Mouse (Mus musculus) MEL (cell line): Measurements from ENCODE around the gene Fscn1. TPM values are rescaled to one million over a fixed set of nuclear protein-coding genes. Genes with fewer than 3 reads are reported as not detected.

Source experiments
- DNase-seq: peaks from one replicate; pipeline ENCODE4 v3.0.0; 2011; ENCODE audit warnings: low read depth, low spot score
- H3K27ac ChIP-seq: 2 replicates; pipeline ENCODE4 v1.5.1; 2012; ENCODE audit warnings: low read depth, mild to moderate bottlenecking, control low read depth, low read length, moderate library complexity; ENCODE audit not compliant: control insufficient read depth
- H3K27me3 ChIP-seq, 2 experiments: fragments of 150-350 bp in 1 of 2; sonication (generic) in 1 of 2; 2 replicates each; pipeline ENCODE4 v1.6.1; 2012; ENCODE audit warnings: low read length in 2 of 2, mild to moderate bottlenecking in 2 of 2, improper control_type of control experiment in 1 of 2, moderate library complexity in 1 of 2; ENCODE audit not compliant: insufficient read depth in 2 of 2, control insufficient read depth in 1 of 2
- H3K36me3 ChIP-seq, 2 experiments: 2 replicates each; pipeline ENCODE4 v1.6.1; 2012 to 2014; ENCODE audit warnings: low read length in 2 of 2, improper control_type of control experiment in 1 of 2, inconsistent platforms in 1 of 2, mild to moderate bottlenecking in 1 of 2; ENCODE audit not compliant: insufficient read depth in 2 of 2, control insufficient read depth in 1 of 2
- H3K4me1 ChIP-seq, 2 experiments: fragments of 150-350 bp in 1 of 2; sonication (generic) in 1 of 2; 2 replicates each; pipeline ENCODE4 v1.6.1; 2012; ENCODE audit warnings: low read length in 2 of 2, improper control_type of control experiment in 1 of 2, mild to moderate bottlenecking in 1 of 2; ENCODE audit not compliant: insufficient read depth in 2 of 2, control insufficient read depth in 1 of 2
- H3K4me3 ChIP-seq, 2 experiments: fragments of 150-350 bp in 1 of 2; sonication (generic) in 1 of 2; 2 replicates each; pipeline ENCODE4 v1.5.1; 2012; ENCODE audit warnings: low read depth in 2 of 2, low read length in 2 of 2, mild to moderate bottlenecking in 2 of 2, moderate library complexity in 2 of 2, control low read depth in 1 of 2, improper control_type of control experiment in 1 of 2; ENCODE audit not compliant: control insufficient read depth in 1 of 2, insufficient read depth in 1 of 2
- H3K79me2 ChIP-seq: 2 replicates; pipeline ENCODE4 v1.6.1; 2012; ENCODE audit warnings: mild to moderate bottlenecking, low read length, moderate library complexity; ENCODE audit not compliant: control insufficient read depth, poor library complexity, insufficient read depth
- H3K9ac ChIP-seq: 2 replicates; pipeline ENCODE4 v1.6.1; 2012; ENCODE audit warnings: low read depth, mild to moderate bottlenecking, control low read depth, low read length, moderate library complexity; ENCODE audit not compliant: control insufficient read depth, poor library complexity, severe bottlenecking
- H3K9me3 ChIP-seq: fragments of 150-350 bp; sonication (generic); replicated peaks from 2 replicates; pipeline ENCODE4 v1.6.1; 2012; ENCODE audit warnings: mild to moderate bottlenecking, low read length, improper control_type of control experiment, moderate library complexity; ENCODE audit not compliant: insufficient read depth
- BHLHE40 ChIP-seq: IDR thresholded peaks from 2 replicates; pipeline ENCODE4 v1.6.1; 2012; ENCODE audit warnings: low read depth, mild to moderate bottlenecking, inconsistent platforms, low read length, improper control_type of control experiment, borderline replicate concordance
- CHD1 ChIP-seq: IDR thresholded peaks from 2 replicates; pipeline ENCODE4 v1.6.1; 2012; ENCODE audit warnings: low read depth, mild to moderate bottlenecking, inconsistent platforms, low read length, improper control_type of control experiment
- CTCF ChIP-seq, 3 experiments: IDR thresholded peaks in 2 of 3; conservative IDR thresholded peaks in 1 of 3; 2 replicates each; pipeline ENCODE4 v1.5.1; 2011 to 2012; ENCODE audit warnings: low read length in 3 of 3, low read depth in 2 of 3, mild to moderate bottlenecking in 2 of 3, improper control_type of control experiment in 1 of 3, inconsistent platforms in 1 of 3, mixed read lengths in 1 of 3, moderate library complexity in 1 of 3; ENCODE audit not compliant: control insufficient read depth in 1 of 3, insufficient read depth in 1 of 3, poor library complexity in 1 of 3, severe bottlenecking in 1 of 3
- E2F4 ChIP-seq: IDR thresholded peaks from 2 replicates; pipeline ENCODE4 v1.6.1; 2011; ENCODE audit warnings: low read depth, low read length, improper control_type of control experiment, borderline replicate concordance
- HCFC1 ChIP-seq: IDR thresholded peaks from 2 replicates; pipeline ENCODE4 v1.6.1; 2012; ENCODE audit warnings: low read depth, mild to moderate bottlenecking, inconsistent platforms, low read length, improper control_type of control experiment, moderate library complexity
- MAX ChIP-seq: IDR thresholded peaks from 2 replicates; pipeline ENCODE4 v1.6.1; 2011; ENCODE audit warnings: low read length, improper control_type of control experiment
- MAZ ChIP-seq: IDR thresholded peaks from 2 replicates; pipeline ENCODE4 v1.6.1; 2012; ENCODE audit warnings: low read depth, mild to moderate bottlenecking, inconsistent platforms, low read length, improper control_type of control experiment
- MEF2A ChIP-seq: IDR thresholded peaks from 2 replicates; pipeline ENCODE4 v1.6.1; 2014; ENCODE audit warnings: low read depth, mild to moderate bottlenecking, inconsistent platforms, low read length, improper control_type of control experiment; ENCODE audit not compliant: poor library complexity, insufficient replicate concordance, severe bottlenecking; ENCODE audit errors: extremely low read depth
- MXI1 ChIP-seq: IDR thresholded peaks from 2 replicates; pipeline ENCODE4 v1.6.1; 2011; ENCODE audit warnings: mild to moderate bottlenecking, low read depth, low read length, improper control_type of control experiment
- MYB ChIP-seq: IDR thresholded peaks from 2 replicates; pipeline ENCODE4 v1.6.1; 2011; ENCODE audit warnings: mild to moderate bottlenecking, low read depth, low read length, improper control_type of control experiment
- MYC ChIP-seq: IDR thresholded peaks from 2 replicates; pipeline ENCODE4 v1.6.1; 2011; ENCODE audit warnings: low read depth, mild to moderate bottlenecking, low read length, improper control_type of control experiment, moderate library complexity
- NELFE ChIP-seq: IDR thresholded peaks from 2 replicates; pipeline ENCODE4 v1.6.1; 2011; ENCODE audit warnings: low read depth, low read length, improper control_type of control experiment
- POLR2A ChIP-seq, 2 experiments: IDR thresholded peaks; 2 replicates each; pipeline ENCODE4 v1.6.1; 2011 to 2012; ENCODE audit warnings: low read length in 2 of 2, mild to moderate bottlenecking in 2 of 2, control low read depth in 1 of 2, improper control_type of control experiment in 1 of 2, low read depth in 1 of 2, moderate library complexity in 1 of 2; ENCODE audit not compliant: control insufficient read depth in 1 of 2, insufficient read depth in 1 of 2, poor library complexity in 1 of 2
- POLR2AphosphoS2 ChIP-seq: IDR thresholded peaks from 2 replicates; pipeline ENCODE4 v1.6.1; 2011; ENCODE audit warnings: low read length, improper control_type of control experiment
- POLR2AphosphoS5 ChIP-seq: IDR thresholded peaks from 2 replicates; pipeline ENCODE4 v1.6.1; 2012; ENCODE audit warnings: low read depth, borderline replicate concordance, mild to moderate bottlenecking, inconsistent platforms, low read length, moderate library complexity, mixed read lengths
- RAD21 ChIP-seq: IDR thresholded peaks from 2 replicates; pipeline ENCODE4 v1.6.1; 2011; ENCODE audit warnings: mild to moderate bottlenecking, low read depth, low read length, improper control_type of control experiment
- TAL1 ChIP-seq: IDR thresholded peaks from 2 replicates; pipeline ENCODE4 v1.6.1; 2012; ENCODE audit warnings: mild to moderate bottlenecking, inconsistent platforms, low read length, moderate library complexity, mixed read lengths
- TBP ChIP-seq: IDR thresholded peaks from 2 replicates; pipeline ENCODE4 v1.8.0; 2011; ENCODE audit warnings: low read depth, low read length, improper control_type of control experiment
- USF1 ChIP-seq: IDR thresholded peaks from 2 replicates; pipeline ENCODE4 v1.6.1; 2014; ENCODE audit warnings: low read depth, mild to moderate bottlenecking, inconsistent platforms, low read length, improper control_type of control experiment, moderate library complexity
- USF2 ChIP-seq, 2 experiments: IDR thresholded peaks; 2 replicates each; pipeline ENCODE4 v1.6.1; 2011 to 2012; ENCODE audit warnings: improper control_type of control experiment in 2 of 2, low read length in 2 of 2, borderline replicate concordance in 1 of 2, inconsistent platforms in 1 of 2, low read depth in 1 of 2, mild to moderate bottlenecking in 1 of 2; ENCODE audit not compliant: insufficient read depth in 1 of 2
- ZKSCAN1 ChIP-seq: IDR thresholded peaks from 2 replicates; pipeline ENCODE4 v1.6.1; 2012; ENCODE audit warnings: low read depth, mild to moderate bottlenecking, inconsistent platforms, low read length, improper control_type of control experiment, moderate library complexity
- ZMIZ1 ChIP-seq: IDR thresholded peaks from 2 replicates; pipeline ENCODE4 v1.6.1; 2012; ENCODE audit warnings: low read depth, mild to moderate bottlenecking, inconsistent platforms, low read length, improper control_type of control experiment, moderate library complexity
- ZNF384 ChIP-seq: IDR thresholded peaks from 2 replicates; pipeline ENCODE4 v1.6.1; 2012; ENCODE audit warnings: low read depth, mild to moderate bottlenecking, inconsistent platforms, low read length, improper control_type of control experiment
- polyA plus RNA-seq, 2 experiments: library from polyadenylated mRNA; stranded (reverse) in 1 of 2; unstranded in 1 of 2; fragments of >175 nt in 1 of 2; fragments of >200 nt in 1 of 2; gene quantifications; 2 replicates each; pipeline versions ENCODE4 v1.2.1 to v1.2.4; 2012; ENCODE audit warnings: low replicate concordance in 2 of 2, low read depth in 1 of 2; ENCODE audit not compliant: insufficient read length in 2 of 2, insufficient read depth in 1 of 2, missing spikeins in 1 of 2
- total RNA-seq: library from RNA; depleted of rRNA; stranded (reverse); fragments of 300-350 nt; gene quantifications from 2 replicates; pipeline ENCODE4 v1.2.3, GENCODE M21; 2012

Gene Fscn1
- total and polyA plus RNA-seq, 3 experiments = not detected

GRCm38 (mm10) chr5:142964650-142965049 is 4.5 kb downstream of the Fscn1 start:
- Histone ChIP-seq H3K27me3 (no peaks in the 10 kb centered on the region), H3K36me3 (no peaks in the 10 kb centered on the region), H3K79me2 (no peaks in the 10 kb centered on the region), H3K9me3 (no peaks in the 10 kb centered on the region), H3K27ac (no peak overlapping the region), H3K9ac (no peak overlapping the region), H3K4me1 (no peaks in the 10 kb centered on the region), H3K4me3 (no peak overlapping the region)
- no peak for DNase-seq
- TF ChIP-seq POLR2A (IDR thresholded peaks at IDR 0.05; ENCODE audit: control insufficient read depth in 1 of 2, insufficient read depth in 1 of 2, low read depth in 1 of 2, low read length in 2 of 2, poor library complexity in 1 of 2) = no peak
- no peak for TF ChIP-seq MEF2A
- no peak for TF ChIP-seq ZMIZ1
- no peak for TF ChIP-seq MXI1
- TF ChIP-seq ZKSCAN1 = no peak
- no peak for TF ChIP-seq MYB
- no peak for TF ChIP-seq MAX
- TF ChIP-seq TBP = no peak
- no peak for TF ChIP-seq CHD1
- no peak for TF ChIP-seq MYC
- no peak for TF ChIP-seq BHLHE40

GRCm38 (mm10) chr5:142968411-142968810 is 8.3 kb downstream of the Fscn1 start:
- Histone ChIP-seq H3K36me3 (no peaks in the 10 kb centered on the region), H3K27ac (no peak overlapping the region), H3K4me1 (no peaks in the 10 kb centered on the region), H3K9ac (no peak overlapping the region), H3K4me3 (no peak overlapping the region), H3K27me3 (no peaks in the 10 kb centered on the region), H3K79me2 (no peaks in the 10 kb centered on the region), H3K9me3 (no peaks in the 10 kb centered on the region)
- no peak for DNase-seq
- TF ChIP-seq TAL1 = no peak
- TF ChIP-seq MXI1 = no peak
- TF ChIP-seq CHD1 = no peak
- TF ChIP-seq TBP = no peak
- TF ChIP-seq USF2 (IDR thresholded peaks at IDR 0.05; ENCODE audit: borderline replicate concordance in 1 of 2, insufficient read depth in 1 of 2, low read depth in 1 of 2, low read length in 2 of 2) = no peak
- no peak for TF ChIP-seq E2F4
- TF ChIP-seq CTCF (IDR thresholded peaks at IDR 0.05 in 2 of 3, conservative IDR thresholded peaks at IDR 0.05 in 1 of 3; ENCODE audit: control insufficient read depth in 1 of 3, insufficient read depth in 1 of 3, low read depth in 2 of 3, low read length in 3 of 3, poor library complexity in 1 of 3, severe bottlenecking in 1 of 3) = no peak
- no peak for TF ChIP-seq RAD21
- no peak for TF ChIP-seq MEF2A
- TF ChIP-seq HCFC1 = no peak
- TF ChIP-seq MYC = no peak
- TF ChIP-seq NELFE = no peak
- TF ChIP-seq ZNF384 = no peak
- TF ChIP-seq POLR2AphosphoS5 = no peak
- TF ChIP-seq POLR2AphosphoS2 = no peak
- TF ChIP-seq MYB = no peak
- no peak for TF ChIP-seq MAZ
- no peak for TF ChIP-seq MAX
- TF ChIP-seq USF1 = no peak
